Mouse (Mus musculus) myocyte (in vitro differentiated cells): ENCODE measurements around the gene Cnppd1. TPM values are rescaled to one million over a fixed set of nuclear protein-coding genes. Genes with fewer than 3 reads are reported as not detected.

Source experiments
- H3K27me3 ChIP-seq: one replicate; pipeline ENCODE4 v1.6.1; 2011; ENCODE audit not compliant: control insufficient read depth, insufficient read depth, insufficient read length
- H3K36me3 ChIP-seq: one replicate; pipeline ENCODE4 v1.6.1; 2011; ENCODE audit not compliant: control insufficient read depth, insufficient read depth
- H3K4me2 ChIP-seq: one replicate; pipeline ENCODE4 v1.6.1; 2011; ENCODE audit warnings: low read depth, control low read depth
- H3K4me3 ChIP-seq: one replicate; pipeline ENCODE4 v1.5.1; 2011; ENCODE audit warnings: mild to moderate bottlenecking, control low read depth, moderate library complexity
- H3K79me2 ChIP-seq: one replicate; pipeline ENCODE4 v1.6.1; 2011; ENCODE audit not compliant: control insufficient read depth, insufficient read depth
- H3ac ChIP-seq: one replicate; pipeline ENCODE4 v1.6.1; 2011; ENCODE audit not compliant: control insufficient read depth, insufficient read length
- CEBPB ChIP-seq: IDR thresholded peaks from 2 replicates; pipeline ENCODE4 v1.6.1; 2011; ENCODE audit warnings: mild to moderate bottlenecking, moderate library complexity; ENCODE audit not compliant: poor library complexity, insufficient read depth, severe bottlenecking
- E2F4 ChIP-seq: IDR thresholded peaks from one replicate; pipeline ENCODE4 v1.6.1; 2011; ENCODE audit warnings: mild to moderate bottlenecking, control low read depth, moderate library complexity; ENCODE audit not compliant: insufficient read depth
- MAX ChIP-seq: IDR thresholded peaks from one replicate; pipeline ENCODE4 v1.6.1; 2011; ENCODE audit warnings: low read depth, mild to moderate bottlenecking, control low read depth
- MYOD1 ChIP-seq, 3 experiments: IDR thresholded peaks; one replicate each; pipeline ENCODE4 v1.6.1; 2011; ENCODE audit warnings: control low read depth in 2 of 3, low read depth in 2 of 3, mild to moderate bottlenecking in 2 of 3, moderate library complexity in 1 of 3; ENCODE audit not compliant: insufficient read length in 2 of 3, control insufficient read depth in 1 of 3
- MYOG ChIP-seq, 3 experiments: IDR thresholded peaks; one replicate each; pipeline ENCODE4 v1.6.1; 2011; ENCODE audit warnings: control low read depth in 2 of 3, low read depth in 2 of 3, mild to moderate bottlenecking in 2 of 3; ENCODE audit not compliant: insufficient read length in 2 of 3, control insufficient read depth in 1 of 3, insufficient read depth in 1 of 3
- POLR2A ChIP-seq: IDR thresholded peaks from one replicate; pipeline ENCODE4 v1.6.1; 2011; ENCODE audit warnings: low read depth, mild to moderate bottlenecking, control low read depth, moderate library complexity; ENCODE audit not compliant: insufficient read length
- POLR2AphosphoS2 ChIP-seq: IDR thresholded peaks from one replicate; pipeline ENCODE4 v1.6.1; 2011; ENCODE audit warnings: low read depth, control low read depth; ENCODE audit not compliant: insufficient read length
- REST ChIP-seq: IDR thresholded peaks from one replicate; pipeline ENCODE4 v1.6.1; 2011; ENCODE audit warnings: mild to moderate bottlenecking, control low read depth, moderate library complexity; ENCODE audit not compliant: insufficient read depth, insufficient read length
- SRF ChIP-seq: IDR thresholded peaks from one replicate; pipeline ENCODE4 v1.6.1; 2011; ENCODE audit warnings: low read depth; ENCODE audit not compliant: control insufficient read depth, insufficient read length
- TCF12 ChIP-seq: IDR thresholded peaks from one replicate; pipeline ENCODE4 v1.6.1; 2011; ENCODE audit warnings: mild to moderate bottlenecking, control low read depth; ENCODE audit not compliant: poor library complexity, insufficient read depth, severe bottlenecking
- TCF3 ChIP-seq: IDR thresholded peaks from one replicate; pipeline ENCODE4 v1.6.1; 2011; ENCODE audit warnings: low read depth, control low read depth; ENCODE audit not compliant: insufficient read length
- USF1 ChIP-seq: IDR thresholded peaks from one replicate; pipeline ENCODE4 v1.6.1; 2011; ENCODE audit warnings: low read depth, mild to moderate bottlenecking, control low read depth, moderate library complexity
- polyA plus RNA-seq: library from polyadenylated mRNA; unstranded; fragments of >200 nt; fragmentation: generic; extraction: Trizol; gene quantifications from one replicate; pipeline ENCODE4 v1.2.1, GENCODE M21; 2012; ENCODE audit warnings: missing spikeins

Cnppd1 gene
- polyA plus RNA-seq, 1 experiment = 53.7 TPM

- peak overlapping the region; percentile 42 for H3K4me3 ChIP-seq
- peaks cover 4% of the 10 kb centered on the region for H3K36me3 ChIP-seq
- TF ChIP-seq MYOG (IDR thresholded peaks at IDR 0.05; ENCODE audit: control insufficient read depth in 1 of 3, insufficient read depth in 1 of 3, insufficient read length in 2 of 3, low read depth in 2 of 3) (no peak), POLR2AphosphoS2 (no peak), TCF12 (no peak), CEBPB (no peak), REST (no peak), E2F4 (no peak), MAX (no peak), USF1 (no peak), TCF3 (no peak), POLR2A (no peak), SRF (no peak), MYOD1 (IDR thresholded peaks at IDR 0.05; ENCODE audit: control insufficient read depth in 1 of 3, insufficient read length in 2 of 3, low read depth in 2 of 3) (no peak)
- peak overlapping the region; percentile 80 for H3K4me2 ChIP-seq
- no peaks in the 10 kb centered on the region for H3K27me3 ChIP-seq
- no peaks in the 10 kb centered on the region for H3K79me2 ChIP-seq
- H3ac ChIP-seq = peak overlapping the region; percentile 45
Observed at GRCm38 (mm10) chr1:75180741-75181140, 38.2 kb upstream of the Cnppd1 start.

GRCm38 (mm10) chr1:75180105-75180590 is 37.6 kb upstream of the Cnppd1 start, which contains the start of gene Abcb6:
Gene Abcb6 (minus strand): TSS chr1:75180392.
- no peaks in the 10 kb centered on the region for H3K27me3 ChIP-seq
- H3K4me3 ChIP-seq = peak within 1 kb of the TSS; percentile 42
- H3ac ChIP-seq = peak within 1 kb of the TSS; percentile 45
- no peaks in the 10 kb centered on the region for H3K79me2 ChIP-seq
- H3K36me3 ChIP-seq = peaks cover 4% of the 10 kb centered on the region
- no peak for TF ChIP-seq TCF12
- TF ChIP-seq SRF = no peak
- peak; percentile 97 for TF ChIP-seq POLR2AphosphoS2
- TF ChIP-seq MYOD1 (IDR thresholded peaks at IDR 0.05; ENCODE audit: control insufficient read depth in 1 of 3, insufficient read length in 2 of 3, low read depth in 2 of 3) = peak in 2 of 3 experiments; percentile 36 to 60
- TF ChIP-seq TCF3 = no peak
- TF ChIP-seq E2F4 = peak; percentile 90
- peak; percentile 99 for TF ChIP-seq POLR2A
- TF ChIP-seq USF1 = peak; percentile 93
- peak; percentile 51 for TF ChIP-seq REST
- no peak for TF ChIP-seq MAX
- TF ChIP-seq CEBPB = no peak
- peak in 2 of 3 experiments; percentile 36 to 52 for TF ChIP-seq MYOG (IDR thresholded peaks at IDR 0.05; ENCODE audit: control insufficient read depth in 1 of 3, insufficient read depth in 1 of 3, insufficient read length in 2 of 3, low read depth in 2 of 3)
- H3K4me2 ChIP-seq = peak within 1 kb of the TSS; percentile 80

GRCm38 (mm10) chr1:75179334-75180104 is 37.0 kb upstream of the Cnppd1 start:
- Histone ChIP-seq H3K36me3 (peaks cover 4% of the 10 kb centered on the region), H3K79me2 (no peaks in the 10 kb centered on the region), H3K4me3 (peak overlapping the region; percentile 42), H3K27me3 (no peaks in the 10 kb centered on the region), H3K4me2 (peak overlapping the region; percentile 80), H3ac (peak overlapping the region; percentile 45)
- TF ChIP-seq MYOG (IDR thresholded peaks at IDR 0.05; ENCODE audit: control insufficient read depth in 1 of 3, insufficient read depth in 1 of 3, insufficient read length in 2 of 3, low read depth in 2 of 3) (peak in 2 of 3 experiments; percentile 88 to 90), SRF (no peak), REST (peak; percentile 63), MAX (no peak), POLR2A (no peak), USF1 (no peak), E2F4 (no peak), POLR2AphosphoS2 (no peak), CEBPB (no peak), TCF3 (peak; percentile 42), TCF12 (no peak), MYOD1 (IDR thresholded peaks at IDR 0.05; ENCODE audit: control insufficient read depth in 1 of 3, insufficient read length in 2 of 3, low read depth in 2 of 3) (peak in 2 of 3 experiments; percentile 78 to 82)

- H3ac ChIP-seq = peak within 1 kb of the TSS; percentile 26
Observed at GRCm38 (mm10) chr1:75168472-75169464, 26.3 kb upstream of the Cnppd1 start, which contains the start of gene Zfand2b. Gene Zfand2b (plus strand): TSS chr1:75168646.

More at GRCm38 (mm10) chr1:75168472-75169464, 26.3 kb upstream of the Cnppd1 start, which contains the start of gene Zfand2b:
- TF ChIP-seq POLR2A (peak; percentile 71), POLR2AphosphoS2 (peak; percentile 70), MAX (no peak)
- peak within 1 kb of the TSS; percentile 94 for H3K4me2 ChIP-seq
- H3K79me2 ChIP-seq = no peaks in the 10 kb centered on the region
- H3K27me3 ChIP-seq = no peaks in the 10 kb centered on the region
- H3K4me3 ChIP-seq = peak within 1 kb of the TSS; percentile 37
- peaks cover 12% of the 10 kb centered on the region for H3K36me3 ChIP-seq
